1 mouse cellular context compared by ENCODE assay signal in genomic region chr9:60674780-60675179, GRCm38 (mm10).
TF ChIP-seq lines count a peak whose summit lies in the region.

No protein-coding gene starts in this region.

TF ChIP-seq in CH12.LX, 34 proteins besides CTCF, POLR2A, EP300 and RAD21 (continued from another document):
- TF ChIP-seq ETS1 (conservative IDR thresholded peaks at IDR 0.05; ENCODE audit: low read depth, low read length) (no peak), GABPA (IDR thresholded peaks at IDR 0.05; ENCODE audit: insufficient replicate concordance, low read depth, low read length) (no peak), ZMIZ1 (IDR thresholded peaks at IDR 0.05; ENCODE audit: low read depth, low read length) (no peak)
